Mouse (Mus musculus) v-Abl transformed pro-B cells (cell line): Measurements from ENCODE around the gene Ccdc78.
"Not testable (repeated sequence)": the region's sequence is repeated elsewhere in the genome, so short reads cannot be mapped to it uniquely, and the experiment has no call there.

Source experiments
- in situ Hi-C, 2 experiments: fragments of 400-800 bp; cut with MboI; formaldehyde crosslinking; loops; one replicate each; pipeline ENCODE4 v1.15.1; 2025; ENCODE audit not compliant: unreplicated experiment in 2 of 2

Ccdc78 gene

DNA sequence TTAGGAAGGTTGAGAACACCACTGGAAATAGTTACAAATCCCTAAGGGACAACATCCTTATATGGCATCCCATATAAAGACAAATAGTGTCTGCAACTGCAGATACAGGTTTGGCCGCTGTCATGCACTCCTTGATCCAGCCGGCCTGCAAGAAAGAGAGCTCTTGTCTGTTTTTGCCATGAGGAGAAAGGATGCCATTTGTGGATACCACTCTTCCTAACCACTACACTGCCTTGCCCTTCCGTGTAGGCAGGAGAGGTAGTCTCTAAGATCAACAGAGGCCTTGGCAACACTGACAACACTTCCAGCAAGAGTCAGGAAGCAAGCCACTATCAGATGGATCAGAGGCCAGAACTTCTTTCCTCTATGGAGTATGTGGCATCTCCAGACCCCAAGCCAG lies at the start of gene Ccdc78:
Ccdc78 (plus strand) TSS at position 301 of the 400 bp plus-strand sequence.
- in situ Hi-C loops = no loop called here

DNA sequence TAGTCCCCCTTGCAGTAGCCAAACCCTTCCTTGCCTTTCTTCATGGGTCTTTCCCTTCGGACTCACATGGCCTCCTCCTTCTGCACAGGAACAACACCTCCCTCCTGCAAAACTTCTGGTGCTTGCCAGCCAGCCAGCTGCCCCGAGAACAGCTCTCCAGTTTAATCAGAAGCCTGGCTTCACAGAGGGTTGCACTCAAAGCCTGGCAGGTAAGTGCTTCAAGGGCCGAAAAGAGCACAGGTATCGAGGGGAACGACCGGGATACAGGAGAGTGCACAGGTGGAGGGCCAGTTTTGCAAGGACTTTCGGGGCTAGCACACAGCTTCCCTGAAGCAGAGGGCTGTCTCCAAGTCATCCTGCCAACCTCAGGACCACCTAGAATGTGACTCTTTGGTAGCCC lies 47.5 kb upstream of the Ccdc78 start:
- in situ Hi-C loops = no loop called here

DNA sequence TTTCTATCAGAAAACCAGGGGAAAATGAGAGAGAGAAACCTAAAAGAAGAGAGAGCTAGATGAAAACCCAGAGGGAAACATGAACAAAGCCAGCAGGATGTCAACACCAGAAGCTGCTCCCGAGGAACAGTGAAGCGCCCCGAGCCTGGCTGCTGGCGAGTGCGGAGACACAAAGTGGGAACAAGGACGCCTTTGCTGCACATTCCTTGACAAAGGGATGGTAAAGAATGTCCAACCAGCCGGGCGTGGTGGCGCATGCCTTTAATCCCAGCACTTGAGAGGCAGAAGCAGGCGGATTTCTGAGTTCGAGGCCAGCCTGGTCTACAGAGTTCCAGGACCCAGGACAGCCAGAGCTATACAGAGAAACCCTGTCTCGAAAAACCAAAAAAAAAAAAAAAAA lies 44.9 kb upstream of the Ccdc78 start:
- in situ Hi-C loops = not testable (repeated sequence)

DNA sequence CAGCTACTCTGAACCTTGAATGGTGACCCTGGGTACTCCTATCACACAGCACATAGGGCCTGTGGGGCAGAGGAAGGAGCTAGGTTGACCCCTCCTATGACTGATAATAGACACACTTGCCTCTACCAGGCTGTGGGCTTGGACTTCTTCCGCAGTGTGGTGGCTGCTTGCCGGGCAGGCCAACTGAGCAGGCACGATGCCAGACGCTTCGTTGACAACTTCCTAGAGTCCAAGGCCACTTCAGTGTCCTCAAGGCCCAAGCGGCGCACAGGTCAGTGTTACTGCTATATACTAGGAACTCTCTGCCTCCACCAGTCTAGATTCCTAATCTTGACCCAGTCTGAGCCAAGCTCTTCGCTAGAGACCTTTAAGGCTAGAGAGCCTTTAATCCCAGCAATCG lies 42.5 kb upstream of the Ccdc78 start:
- in situ Hi-C loops = no loop called here

DNA sequence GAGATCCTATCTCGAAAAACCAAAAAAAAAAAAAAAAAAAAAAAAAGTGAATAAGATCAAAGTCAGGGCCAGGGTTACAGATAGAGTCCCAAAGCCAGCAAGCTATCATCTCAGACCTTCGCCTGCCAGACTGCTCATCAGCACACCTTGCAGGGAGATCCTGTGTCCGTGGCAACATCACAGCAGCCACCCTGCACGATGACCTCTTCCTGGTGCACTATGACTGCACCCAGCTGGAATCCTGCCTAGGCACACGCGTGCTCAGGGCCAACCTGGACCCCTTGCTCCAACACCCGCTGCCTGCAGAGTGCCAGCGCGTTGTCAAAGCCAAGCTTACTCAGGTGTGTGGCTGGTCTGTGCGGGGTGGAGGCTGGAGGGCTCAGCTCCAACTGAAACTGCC lies 42.1 kb upstream of the Ccdc78 start:
- in situ Hi-C loops = no loop called here

DNA sequence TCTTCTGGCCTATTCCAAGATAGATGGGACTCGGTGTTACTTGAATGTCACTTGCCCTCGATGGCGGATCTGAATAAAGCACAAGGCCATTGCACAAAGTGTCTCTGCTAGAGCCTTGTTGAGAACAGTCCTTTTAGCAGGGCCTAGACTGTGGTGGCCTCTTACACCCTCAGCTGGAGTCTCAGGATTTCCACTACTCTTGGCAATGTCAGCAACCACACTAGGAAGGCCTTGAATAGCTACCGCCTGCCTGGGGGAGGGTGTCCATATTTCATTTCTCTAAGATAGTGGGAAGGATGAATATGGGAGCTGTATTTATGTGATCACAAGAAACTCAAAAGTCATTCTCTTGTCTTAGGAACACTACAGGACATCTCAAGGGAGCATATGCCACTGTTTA lies 38.1 kb upstream of the Ccdc78 start:
- in situ Hi-C loops = no loop called here

DNA sequence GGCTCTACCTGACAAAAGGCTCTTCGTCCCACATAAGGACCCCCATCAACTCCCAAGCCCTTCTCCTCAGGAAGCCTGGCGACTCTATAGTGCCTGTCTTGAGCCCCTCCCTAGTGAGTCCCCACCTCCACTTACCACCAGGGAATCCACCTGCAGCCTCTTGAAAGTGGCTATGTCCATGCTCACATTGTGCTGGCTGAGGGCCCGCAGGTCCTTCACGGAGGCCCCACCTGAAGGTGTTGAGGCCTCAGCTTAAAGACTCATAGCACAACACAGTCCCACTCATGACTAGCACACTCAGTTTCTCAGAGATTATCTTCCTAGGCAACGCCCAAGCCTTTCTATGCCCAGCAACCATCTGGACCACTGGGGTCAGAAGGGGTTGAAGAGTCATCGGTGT lies 37.1 kb upstream of the Ccdc78 start:
- in situ Hi-C loops = no loop called here

DNA sequence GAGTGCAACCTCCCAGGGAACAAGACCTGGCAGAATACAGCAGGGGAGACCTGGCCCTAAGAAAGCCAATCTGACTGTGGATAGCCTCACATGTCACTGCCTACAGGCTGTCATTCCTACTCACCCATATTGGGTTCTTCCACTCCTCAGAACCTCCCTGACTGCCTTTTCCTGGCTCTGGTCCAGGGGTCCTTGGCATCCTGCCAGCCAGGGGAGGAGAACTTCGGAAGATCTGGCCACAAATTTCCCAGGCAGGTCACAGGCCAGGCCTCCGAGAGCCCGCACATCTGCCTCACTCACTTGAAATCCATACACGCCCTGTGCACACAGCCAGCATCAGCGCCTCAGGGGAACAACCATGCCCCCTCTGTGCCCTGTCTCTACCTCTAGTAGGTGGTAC lies 34.9 kb upstream of the Ccdc78 start:
- in situ Hi-C loops = loop anchor here in 1 of 2 experiments (25.0 kb wide), 1 partner anchor 661 kb away; the partner anchor contains the start of gene Neurl1b

DNA sequence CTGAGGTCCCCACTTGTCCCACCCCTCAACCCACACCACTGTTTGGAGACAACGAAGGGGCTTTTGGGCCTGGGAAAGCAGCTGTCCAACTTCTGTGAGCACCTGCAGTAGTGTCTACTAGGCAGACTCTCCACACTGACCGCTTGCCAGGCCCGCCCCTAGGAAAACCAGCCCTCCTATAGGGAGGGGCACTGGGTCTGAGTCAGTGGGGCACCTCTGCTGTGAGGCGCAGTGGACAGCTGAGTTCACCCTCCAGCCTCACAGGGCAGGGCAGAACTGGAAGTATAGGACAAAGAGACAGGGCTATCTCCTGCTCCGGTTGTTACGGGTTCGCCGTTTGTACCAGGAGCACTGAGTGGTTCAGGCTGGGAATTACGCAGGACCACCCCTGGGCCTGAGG lies 32.1 kb upstream of the Ccdc78 start, which contains the start of gene Msln:
Msln (minus strand) TSS at position 138 of the 400 bp plus-strand sequence.
- in situ Hi-C loops = loop anchor here in 1 of 2 experiments (25.0 kb wide), 1 partner anchor 658 kb away; the partner anchor contains the start of gene Neurl1b

DNA sequence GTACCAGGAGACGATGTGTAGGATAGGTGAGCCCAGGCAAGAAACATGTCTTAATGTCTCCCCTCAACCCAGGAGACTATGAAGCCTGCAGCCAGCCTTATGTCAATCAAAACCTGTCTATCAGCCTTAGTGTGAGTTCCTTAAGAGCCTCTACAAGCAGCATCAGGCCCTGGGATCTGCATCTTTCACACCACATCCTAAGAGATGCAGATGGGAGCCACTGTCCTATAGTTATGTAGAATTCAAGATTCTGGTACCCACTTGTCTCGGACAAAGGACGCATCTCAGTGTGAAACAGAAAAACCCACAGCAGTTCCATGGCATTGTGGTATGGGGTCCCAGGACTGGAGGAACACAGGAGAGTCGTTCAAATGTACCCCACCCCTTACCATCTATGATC lies 31.3 kb upstream of the Ccdc78 start:
- in situ Hi-C loops = loop anchor here in 1 of 2 experiments (25.0 kb wide), 1 partner anchor 657 kb away; the partner anchor contains the start of gene Neurl1b

DNA sequence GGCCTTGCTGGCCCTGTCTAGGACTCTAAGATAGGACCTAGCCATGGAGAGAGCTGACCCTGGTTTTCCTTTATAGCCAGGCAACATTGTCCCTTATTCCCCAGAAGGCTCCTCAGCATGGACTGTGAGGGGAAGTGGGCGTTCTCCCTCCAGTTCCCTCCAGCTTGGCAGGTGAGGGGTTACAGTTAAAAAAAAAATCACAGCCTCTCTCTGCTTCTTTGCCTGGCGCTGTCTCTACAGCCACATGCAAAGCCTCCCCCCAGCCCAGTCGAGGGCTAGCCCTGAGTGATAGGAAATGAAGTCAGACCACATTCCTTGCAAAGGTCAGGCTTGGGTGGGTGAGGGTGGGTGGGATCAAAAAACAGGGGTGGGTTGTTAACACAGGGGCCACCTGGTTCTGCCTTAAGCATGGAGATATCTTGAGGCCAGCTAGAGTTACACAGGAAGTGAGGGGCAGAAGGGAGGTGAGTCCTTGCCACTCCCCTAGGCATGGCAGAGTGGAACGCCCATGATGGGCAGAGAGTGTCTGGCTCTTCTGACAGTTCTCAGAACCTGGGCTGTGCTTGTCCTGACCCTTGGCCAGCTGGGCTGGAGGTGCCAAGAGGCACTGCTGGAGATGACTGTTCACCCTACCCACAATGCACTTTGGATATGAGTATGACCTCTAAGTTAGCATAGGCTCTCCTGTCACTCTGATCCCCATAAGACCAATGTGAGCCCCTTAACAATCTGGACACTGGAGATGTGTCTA lies 30.6 kb upstream of the Ccdc78 start:
- in situ Hi-C loops = loop anchor here in 1 of 2 experiments (25.0 kb wide), 1 partner anchor 656 kb away; the partner anchor contains the start of gene Neurl1b

DNA sequence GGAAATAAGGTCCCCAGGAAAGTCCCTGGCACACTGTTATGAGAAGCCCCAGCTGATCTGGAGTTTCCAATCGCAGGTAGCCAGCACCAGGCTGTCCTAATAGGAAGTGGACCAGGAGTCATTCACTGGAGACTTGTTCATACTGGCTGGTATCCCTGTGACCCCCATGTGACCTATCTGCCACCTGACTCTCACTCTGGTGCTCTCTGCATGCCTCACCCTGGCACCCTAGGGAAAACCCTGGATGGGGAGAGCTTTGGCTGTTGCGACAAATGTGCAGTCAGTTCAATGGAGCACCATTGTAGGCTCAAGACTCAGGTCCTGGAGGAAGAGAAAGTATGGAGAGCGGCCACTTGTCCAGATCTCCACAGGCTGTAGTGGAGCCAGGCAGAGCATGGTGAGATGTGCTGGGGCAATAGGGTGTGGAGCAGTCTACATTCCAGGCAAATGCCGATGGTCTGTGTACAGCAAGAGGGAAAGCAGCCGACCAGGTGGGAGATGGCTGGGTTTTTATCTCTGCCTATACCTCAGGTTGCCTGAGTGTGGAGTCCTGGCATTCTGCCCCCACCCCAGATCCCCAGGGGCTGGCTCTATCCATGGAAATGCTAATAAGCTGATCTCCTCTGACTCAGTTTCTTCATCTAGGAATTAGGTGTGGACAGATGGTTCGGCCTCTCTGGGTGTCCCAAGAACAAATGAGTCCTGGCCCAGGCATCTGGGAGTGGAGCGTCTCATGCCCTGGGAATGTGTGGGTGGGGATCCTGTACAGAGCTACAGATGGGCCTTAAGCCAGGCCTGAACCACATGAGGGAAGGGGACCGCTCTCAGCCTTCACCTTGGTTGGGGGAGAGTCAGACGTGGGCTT lies 29.8 kb upstream of the Ccdc78 start:
- in situ Hi-C loops = loop anchor here in 1 of 2 experiments (25.0 kb wide), 1 partner anchor 656 kb away; the partner anchor contains the start of gene Neurl1b

DNA sequence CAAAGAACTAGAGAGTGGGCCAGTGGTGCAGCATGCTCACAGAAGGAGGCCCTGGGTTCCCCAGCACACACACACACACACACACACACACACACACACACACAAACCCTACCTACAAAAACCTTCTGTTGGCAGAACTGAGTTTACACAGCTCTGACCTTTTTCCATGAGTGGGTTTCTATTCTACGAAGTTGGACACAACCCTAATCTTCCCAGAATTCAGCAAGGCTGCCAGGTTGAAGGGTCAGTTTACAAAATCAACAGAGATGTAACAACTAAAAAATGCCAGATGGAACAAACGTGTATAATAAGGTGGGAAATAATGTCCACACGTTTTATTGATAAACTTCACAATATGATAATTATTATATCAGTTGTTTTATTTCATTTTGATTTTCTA lies 28.7 kb upstream of the Ccdc78 start:
- in situ Hi-C loops = loop anchor here in 1 of 2 experiments (25.0 kb wide), 1 partner anchor 655 kb away; the partner anchor contains the start of gene Neurl1b

DNA sequence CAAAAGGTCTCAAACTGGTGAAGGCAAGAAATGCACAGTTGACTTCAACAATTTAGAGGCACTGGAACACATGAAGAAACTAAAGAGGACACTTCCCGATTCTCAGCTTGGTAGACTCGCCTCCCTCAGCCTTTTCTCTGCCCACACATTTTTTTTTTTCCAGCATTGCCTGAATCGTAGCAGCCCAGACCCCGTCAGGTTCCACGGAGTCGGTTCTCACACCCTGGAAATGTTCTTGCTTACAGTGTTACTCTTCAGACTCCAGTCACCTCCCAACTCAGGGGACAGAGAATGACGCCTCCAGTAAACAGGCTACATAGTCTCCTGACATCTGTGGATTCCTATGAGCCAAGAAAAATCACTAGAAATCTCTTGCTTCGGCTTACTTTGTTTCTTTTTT lies 26.2 kb upstream of the Ccdc78 start:
- in situ Hi-C loops = loop anchor here in 1 of 2 experiments (25.0 kb wide), 1 partner anchor 652 kb away; the partner anchor contains the start of gene Neurl1b

DNA sequence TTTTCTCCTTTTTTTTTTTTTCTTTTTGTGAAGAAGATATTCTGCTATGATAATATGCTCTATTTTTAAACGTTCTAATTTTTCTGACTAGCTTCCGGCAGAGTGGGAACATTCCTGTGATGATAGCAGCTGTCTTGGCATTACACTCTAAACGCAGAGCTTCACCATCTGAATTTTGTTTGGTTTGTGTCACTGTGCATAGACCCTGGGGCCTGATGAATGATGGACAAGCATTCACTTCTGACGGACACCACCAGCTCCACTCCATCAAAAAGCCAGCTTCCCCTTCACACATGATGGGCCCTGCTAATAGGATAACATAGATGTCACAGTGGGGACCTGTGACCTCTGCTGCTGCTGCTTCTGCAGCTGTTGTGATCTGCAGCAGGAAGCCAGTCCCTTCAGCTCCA lies 24.8 kb upstream of the Ccdc78 start:
- in situ Hi-C loops = loop anchor here in 1 of 2 experiments (25.0 kb wide), 1 partner anchor 651 kb away; the partner anchor contains the start of gene Neurl1b

DNA sequence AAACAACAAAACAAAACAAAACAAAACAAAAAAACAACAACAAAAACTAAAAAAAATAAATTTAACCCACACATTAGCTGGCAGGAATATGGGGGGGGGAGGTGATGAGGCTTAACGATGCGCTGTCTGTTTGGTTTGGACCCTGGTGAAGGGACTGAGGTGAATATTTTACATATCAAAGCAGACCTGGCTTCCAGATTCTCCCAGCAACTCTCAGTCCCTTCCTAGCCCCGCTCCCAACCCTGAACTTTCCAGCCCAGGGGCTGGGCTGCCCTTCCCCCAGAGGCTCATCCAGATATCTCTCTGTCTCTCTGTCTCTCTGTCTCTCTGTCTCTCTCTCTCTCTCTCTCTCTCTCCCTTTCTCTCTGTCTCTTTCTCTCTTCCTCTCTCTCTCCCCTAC lies 23.8 kb upstream of the Ccdc78 start:
- in situ Hi-C loops = loop anchor here in 1 of 2 experiments (25.0 kb wide), 1 partner anchor 650 kb away; the partner anchor contains the start of gene Neurl1b

DNA sequence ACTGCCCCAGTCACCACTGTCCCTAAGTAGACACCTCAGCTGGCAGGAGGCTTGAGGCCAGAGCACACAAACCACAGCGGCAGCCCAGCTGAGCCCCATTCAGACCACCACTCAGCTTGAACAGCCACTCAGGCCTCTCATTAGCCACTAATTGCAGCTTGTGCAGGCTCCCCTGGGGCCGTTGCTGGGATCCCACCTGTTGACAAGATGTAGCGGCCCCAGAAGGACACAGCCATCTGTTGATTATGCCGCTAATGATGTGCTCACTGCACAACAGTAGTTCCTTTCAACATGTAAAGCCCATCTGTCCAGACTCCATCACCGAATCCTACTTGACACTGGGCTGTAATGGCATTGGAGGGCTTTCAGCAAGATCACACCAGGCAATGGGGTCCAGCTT lies 20.5 kb upstream of the Ccdc78 start:
- in situ Hi-C loops = loop anchor here (5.0 to 25.0 kb wide), 3 partner anchors 36 to 646 kb away; partner anchors contain the start of gene Neurl1b (in 1 of the 2)

DNA sequence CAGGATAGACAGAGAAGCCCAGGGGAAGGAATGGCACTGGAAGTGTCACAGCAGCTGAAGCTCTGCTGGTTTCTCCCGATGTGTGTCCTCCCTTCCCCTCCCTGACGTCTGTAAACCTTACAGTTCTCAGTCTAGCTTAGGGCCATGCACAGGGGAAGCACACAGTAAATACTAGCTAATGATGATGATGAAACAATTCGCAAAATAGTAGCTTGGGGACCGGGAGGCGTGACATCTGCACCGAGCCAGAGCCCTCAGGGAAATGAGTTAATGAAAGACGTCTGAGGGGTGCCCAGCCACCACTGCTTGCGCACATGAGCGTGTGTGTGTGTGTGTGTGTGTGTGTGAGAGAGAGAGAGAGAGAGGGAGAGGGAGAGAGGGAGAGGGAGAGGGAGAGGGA lies 17.0 kb upstream of the Ccdc78 start:
- in situ Hi-C loops = loop anchor here (5.0 to 25.0 kb wide), 3 partner anchors 33 to 643 kb away; partner anchors contain the start of gene Neurl1b (in 1 of the 2)

DNA sequence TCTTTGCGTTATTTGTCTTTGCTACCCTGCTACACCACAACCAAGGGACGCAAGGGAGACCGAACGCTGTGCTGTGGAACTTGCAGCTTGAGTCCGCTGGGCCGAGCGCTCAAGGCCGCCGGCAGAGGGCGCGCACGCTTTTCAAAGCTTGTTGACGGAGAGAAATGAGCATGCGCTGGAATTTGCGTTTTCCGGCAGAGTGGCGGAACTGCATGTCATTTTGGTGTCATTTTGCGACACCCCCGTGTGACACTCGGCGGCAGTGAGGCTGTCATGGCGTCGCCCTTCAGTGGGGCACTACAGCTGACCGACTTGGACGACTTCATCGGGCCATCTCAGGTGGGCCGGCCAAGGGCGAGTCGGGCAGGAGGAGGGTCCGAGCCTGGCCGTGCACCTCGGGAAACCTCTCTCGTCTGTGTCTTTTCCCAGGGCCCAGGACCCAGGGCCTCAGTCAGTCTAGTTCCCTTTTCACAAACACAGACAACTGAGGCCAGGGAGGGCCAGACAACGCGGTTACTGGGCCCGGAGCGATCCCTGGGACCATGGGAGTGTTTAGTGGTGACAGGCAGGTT lies 12.7 kb upstream of the Ccdc78 start, which contains the start of gene Narfl:
Narfl (plus strand) TSS at position 228 of the 572 bp plus-strand sequence.
- in situ Hi-C loops = loop anchor here in 1 of 2 experiments (25.0 kb wide), 1 partner anchor 639 kb away; the partner anchor contains the start of gene Neurl1b
